Mouse (Mus musculus) mesoderm, embryonic 11.5 days (tissue): ENCODE measurements around the gene Galk1.

Experiments
- DNase-seq: peaks from one replicate; pipeline ENCODE4 v3.0.0-alpha.2; 2012; ENCODE audit warnings: low read depth, low spot score

Gene Galk1

DNA sequence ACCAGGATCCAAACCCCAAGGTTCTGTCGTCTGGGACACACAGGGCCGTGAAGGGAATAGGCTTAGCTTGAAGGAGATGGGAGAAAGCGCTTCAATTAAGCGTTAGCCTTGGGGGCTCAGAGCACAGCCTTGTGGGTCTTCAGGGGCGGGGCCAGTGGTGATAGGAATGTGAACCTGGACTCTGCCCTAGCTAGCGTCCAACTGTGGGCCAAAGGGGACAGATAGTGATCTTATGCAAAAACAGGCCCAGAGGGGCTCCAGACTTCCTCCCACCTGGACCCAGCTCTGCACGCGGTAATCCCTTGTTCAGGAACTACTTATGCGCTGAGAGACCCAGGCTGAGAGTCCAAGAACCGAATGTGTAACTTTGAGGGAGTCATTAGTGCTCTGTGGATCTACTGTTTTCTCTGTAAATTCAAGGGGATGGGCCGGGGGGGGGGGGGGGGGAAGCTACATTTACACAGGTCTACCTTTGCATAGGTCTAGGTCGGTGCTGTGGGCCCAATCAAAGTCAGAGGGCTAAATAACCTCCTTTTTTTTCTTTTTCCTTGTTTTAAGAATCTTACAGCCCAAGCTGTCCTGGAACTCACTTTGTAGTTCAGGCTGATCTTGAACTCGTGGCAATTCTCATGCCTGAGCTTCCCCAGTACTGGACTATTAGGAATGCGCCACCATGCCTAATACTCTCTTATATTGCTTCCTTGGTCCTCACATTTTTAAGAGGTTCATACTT lies 824 bp downstream of the Galk1 start:
- DNase-seq = no peak

DNA sequence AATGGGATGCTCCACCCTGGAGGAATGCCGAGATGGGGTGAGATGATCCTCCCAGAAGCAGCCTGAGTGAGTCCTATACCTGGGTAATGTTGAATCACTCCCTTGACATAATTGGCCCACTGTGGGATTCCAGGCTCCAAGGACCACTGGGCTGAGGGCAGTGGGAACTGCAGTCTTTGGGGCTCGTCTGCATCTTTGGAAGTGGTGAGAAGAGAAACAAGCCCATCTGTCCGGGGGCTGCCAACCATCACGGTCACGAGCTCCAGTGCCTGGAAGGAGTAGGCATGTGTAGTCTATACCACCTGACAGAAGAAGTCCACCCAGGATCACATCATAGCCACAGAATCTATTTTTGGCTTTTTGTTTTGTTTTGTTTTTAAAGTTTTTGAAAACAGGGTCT lies 1.6 kb downstream of the Galk1 start:
- no peak for DNase-seq

DNA sequence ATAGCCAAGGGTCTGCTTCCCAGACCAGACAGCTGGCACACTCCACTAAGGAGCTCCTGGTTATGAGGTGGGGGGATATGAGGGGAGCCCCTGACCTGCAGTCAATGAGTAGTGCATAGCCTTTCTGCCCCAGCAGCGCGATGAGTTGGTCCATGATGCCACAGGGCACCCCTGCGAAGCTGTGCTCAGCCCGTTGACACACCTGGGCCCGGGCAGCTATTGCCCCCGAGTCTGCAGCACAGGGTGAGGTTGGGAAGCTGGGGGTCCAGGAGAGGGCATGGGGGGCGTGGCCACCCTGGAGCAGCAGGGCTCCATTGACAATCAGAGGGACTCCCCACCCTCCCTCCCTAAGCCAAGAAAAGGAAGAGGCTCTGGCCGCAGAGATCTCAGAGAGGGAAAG lies 2.4 kb downstream of the Galk1 start:
- no peak for DNase-seq

DNA sequence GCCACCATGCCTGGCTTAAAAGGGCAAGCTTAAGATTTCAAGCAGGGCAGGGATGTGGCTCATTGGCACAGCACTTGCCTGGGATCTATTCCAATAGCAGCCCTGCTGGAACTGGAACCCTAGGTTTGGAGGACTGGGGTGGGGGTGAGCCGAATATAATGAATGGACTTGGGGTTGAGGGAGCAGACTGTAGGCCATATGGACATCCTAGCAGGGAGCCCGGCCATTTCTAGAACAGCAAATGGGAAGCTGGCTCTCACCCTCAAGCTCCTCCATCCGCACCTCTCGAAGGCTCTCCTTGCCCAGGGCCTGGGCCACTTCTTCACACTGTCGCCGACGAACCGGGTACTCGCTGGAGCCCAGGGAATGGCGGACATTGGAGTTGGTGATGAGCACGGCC lies 2.9 kb downstream of the Galk1 start:
- DNase-seq = no peak

DNA sequence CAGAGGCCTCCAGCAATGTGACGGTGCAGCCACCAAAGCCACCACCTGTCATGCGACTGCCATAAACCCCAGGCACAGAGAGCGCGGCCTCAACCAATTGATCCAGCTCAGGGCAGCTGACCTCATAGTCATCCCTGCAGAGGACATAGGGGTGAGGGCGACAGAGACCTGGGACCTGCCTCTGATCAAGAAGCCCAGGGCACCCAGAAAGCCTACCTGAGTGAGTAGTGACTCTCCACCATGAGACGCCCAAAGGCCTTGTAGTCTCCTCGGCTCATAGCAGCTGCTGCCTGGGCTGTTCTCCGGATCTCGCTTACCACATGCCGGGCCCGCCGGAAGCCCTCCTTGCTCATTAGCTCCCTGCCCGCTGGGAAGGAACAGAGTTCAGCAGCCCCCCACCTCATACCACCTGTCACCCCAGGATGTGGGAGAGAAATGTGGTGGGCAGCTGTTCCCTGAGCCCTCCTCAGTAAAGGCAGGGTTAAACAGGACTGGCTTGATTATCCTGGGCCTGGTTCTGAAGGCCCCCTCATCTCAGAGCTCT lies 3.6 kb downstream of the Galk1 start:
- DNase-seq = no peak

DNA sequence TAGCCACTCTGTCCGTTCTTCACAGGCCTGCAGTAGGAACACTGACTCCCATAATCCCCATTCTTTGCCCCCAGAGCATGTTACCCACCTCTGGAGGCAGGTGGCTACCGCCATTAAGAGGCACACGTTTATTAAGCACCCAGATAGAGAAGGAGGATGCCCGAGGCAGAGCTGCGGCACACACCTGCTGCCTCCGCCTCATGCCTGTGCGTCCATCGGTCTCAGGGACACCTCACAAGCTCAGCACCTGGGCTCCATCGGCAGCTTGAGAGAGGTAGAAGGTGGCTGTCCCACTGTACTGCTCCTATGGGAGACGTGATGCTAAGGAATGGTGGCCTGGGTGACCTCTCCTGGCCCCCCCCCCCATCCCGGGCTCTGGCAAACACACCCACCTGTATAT lies 4.1 kb downstream of the Galk1 start:
- DNase-seq = no peak

DNA sequence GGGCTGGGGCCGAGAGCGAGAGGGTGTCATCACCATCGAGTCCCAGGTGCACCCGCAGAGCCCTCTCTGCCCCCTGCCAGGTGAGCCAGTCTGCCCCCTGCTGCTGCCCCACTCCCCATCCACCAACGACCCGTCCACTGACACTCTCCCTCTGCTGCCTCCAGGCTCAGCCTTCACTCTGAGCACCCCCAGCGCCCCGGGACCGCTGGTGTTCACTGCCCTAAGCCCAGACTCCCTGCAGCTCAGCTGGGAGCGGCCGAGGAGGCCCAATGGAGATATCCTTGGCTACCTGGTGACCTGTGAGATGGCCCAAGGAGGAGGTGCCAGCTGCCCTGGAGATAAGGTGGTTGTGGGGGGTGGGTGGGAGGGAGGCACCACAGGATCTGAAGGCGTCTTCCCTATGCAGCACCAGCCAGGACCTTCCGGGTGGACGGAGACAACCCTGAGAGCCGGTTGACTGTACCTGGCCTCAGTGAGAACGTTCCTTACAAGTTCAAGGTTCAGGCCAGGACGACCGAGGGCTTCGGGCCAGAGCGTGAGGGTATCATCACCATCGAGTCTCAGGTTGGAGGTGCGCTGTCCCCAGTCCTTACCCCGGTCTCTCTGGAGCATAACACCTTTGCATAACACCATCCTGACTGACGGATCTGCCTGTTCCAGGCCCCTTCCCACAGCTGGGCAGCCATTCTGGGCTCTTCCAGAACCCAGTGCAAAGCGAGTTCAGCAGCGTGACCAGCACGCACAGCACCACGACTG lies 5.2 kb downstream of the Galk1 start:
- DNase-seq = no peak

DNA sequence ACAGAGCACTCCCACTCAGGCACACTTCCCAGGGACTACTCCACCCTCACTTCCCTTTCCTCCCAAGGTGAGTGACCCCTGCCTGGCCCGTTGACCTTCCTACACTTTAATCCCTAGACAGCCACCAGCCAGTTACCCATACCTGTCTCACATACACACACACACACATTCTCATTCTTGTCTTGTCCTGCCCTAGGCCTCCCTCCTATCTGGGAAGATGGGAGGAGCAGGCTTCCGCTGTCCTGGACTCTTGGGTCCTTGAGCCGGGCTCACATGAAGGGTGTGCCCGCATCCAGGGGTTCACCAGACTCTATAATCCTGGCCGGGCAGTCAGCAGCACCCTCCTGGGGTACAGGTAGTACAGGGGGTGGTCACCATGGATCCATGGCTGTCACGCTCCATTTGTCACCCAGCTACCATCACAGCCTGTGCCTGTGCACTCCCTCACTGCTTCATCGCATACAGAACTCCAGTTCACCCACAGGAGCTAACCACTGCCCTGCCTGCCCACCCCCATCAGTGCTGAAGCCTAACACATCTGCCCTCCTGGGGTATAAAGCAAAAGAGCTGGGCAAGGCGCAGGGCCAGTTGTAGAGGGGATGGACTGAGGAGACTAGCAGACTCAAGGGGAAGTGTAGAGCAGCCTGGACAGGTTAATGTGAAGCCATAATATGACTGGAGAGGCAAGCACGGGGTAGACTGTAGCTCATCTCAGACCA lies 6.7 kb downstream of the Galk1 start:
- no peak for DNase-seq

DNA sequence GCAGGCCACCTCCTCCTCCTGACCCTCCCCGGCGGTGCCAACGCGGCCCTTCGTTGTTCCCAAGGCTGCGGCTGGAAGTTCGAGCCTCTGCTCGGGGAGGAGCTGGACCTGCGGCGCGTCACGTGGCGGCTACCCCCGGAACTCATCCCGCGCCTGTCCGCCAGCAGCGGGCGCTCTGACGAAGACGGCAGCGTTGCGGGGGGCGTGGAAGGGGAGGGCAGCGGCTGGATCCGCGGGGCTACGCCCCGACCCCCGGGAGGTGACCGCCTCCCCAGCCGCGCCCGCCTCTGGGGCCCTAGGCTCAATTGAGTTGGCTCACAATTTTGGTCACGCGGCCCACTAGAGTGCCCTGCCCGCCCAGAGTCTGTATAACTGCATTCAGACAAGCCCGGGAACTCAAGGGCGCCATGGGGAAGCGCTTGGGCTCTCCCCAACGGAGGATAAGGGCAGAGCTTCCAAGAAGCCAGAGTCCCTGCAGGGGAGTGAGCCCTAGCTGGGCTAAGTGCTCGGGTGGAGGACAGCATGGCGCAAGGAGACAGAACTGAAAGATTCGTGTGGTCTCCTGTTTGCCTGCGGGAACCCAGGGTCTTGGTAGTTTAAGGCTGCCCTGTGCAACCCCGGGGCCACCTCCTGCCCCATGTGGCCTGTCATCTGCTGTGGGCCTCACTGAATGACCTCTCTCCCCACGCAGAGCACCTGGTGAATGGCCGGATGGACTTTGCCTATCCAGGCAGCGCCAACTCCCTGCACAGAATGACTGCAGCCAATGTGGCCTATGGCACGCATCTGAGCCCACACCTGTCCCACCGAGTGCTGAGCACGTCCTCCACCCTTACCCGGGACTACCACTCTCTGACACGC lies 7.4 kb downstream of the Galk1 start:
- DNase-seq = peak; percentile 74

DNA sequence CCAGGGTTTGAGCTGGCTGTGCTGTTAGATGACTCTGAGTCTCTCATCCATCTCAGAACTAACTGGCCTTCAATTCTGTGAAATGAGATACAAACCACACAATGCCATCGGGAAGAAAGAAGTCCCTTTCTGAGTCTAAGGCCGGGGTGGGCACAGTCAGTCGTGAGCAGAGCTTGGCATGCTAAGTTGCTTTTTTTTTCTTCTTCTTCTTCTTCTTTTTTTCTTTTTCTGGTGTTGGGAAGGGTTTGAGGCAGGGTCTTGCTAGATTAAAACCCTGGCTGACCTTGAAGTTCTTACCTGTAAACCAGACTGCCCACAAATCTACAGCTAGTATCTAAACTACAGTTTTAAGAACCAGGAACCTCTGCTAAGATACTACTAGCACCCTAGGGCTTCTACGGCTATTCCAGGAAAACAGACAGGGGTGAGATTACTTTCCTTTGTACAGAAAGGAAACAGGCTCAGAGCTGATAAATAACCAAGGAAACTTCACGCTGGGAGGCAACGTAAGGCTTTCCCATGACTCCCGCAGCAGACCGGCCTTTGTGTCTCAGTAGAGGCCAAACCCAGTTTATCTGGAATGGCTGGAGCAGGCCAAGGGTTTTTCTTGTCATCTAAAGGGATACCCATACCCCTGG lies 8.2 kb downstream of the Galk1 start:
- DNase-seq = no peak

DNA sequence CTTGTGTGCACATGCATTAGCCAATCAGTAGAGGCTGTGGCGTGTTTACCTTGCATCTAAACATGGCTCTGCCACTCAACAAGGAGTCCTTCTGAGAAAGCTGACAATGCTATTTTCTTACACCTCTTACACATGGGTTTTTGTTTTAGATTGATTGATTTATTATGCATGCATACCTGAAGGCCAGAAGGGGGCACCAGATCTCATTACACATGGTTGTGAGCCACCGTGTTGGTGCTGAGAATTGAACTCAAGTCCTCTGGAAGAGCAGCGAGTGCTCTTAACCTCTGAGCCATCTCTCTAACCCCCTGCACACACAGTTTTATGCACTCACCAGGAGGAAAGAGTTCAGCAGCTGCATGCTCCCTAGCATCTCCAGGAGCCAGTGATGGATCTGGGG lies 9.6 kb downstream of the Galk1 start:
- no peak for DNase-seq

DNA sequence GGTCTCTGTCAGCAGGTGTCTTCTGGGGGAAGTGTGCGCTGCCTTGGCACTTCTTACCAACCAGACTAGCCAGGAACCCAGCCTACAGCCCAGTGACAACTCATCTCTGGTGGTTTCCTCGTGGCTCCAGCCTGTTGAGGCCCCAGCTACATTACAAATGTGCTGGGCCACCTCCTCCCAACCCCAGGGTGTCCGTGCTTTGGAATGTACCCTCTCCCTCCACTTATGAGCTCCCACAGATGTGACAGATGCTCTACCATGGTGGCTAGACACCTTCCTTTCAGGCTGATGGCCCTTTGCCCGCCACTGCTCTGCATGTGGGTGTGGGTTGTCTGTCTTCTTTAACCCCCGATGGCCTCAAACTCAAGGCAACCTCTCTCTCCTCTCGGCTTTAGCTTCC lies 10.8 kb downstream of the Galk1 start:
- DNase-seq = no peak

DNA sequence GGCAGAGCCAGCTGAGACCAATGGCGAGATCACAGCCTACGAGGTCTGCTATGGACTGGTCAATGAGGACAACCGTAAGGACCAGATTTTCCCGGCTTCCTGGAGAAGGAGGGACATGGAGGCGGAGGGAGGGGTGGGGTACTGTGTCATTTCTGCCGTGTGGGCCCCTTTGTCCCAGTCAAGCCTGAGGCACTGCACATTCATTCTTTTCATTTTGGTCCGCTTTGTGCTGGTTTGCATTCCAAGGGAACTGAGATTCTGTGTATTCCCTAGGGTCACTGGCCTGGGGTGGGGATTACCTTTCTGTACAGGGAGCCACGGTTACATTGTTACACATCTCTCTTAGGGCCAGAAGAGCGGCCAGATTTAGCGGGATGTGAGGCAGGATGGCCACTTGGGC lies 11.9 kb downstream of the Galk1 start:
- DNase-seq = no peak

DNA sequence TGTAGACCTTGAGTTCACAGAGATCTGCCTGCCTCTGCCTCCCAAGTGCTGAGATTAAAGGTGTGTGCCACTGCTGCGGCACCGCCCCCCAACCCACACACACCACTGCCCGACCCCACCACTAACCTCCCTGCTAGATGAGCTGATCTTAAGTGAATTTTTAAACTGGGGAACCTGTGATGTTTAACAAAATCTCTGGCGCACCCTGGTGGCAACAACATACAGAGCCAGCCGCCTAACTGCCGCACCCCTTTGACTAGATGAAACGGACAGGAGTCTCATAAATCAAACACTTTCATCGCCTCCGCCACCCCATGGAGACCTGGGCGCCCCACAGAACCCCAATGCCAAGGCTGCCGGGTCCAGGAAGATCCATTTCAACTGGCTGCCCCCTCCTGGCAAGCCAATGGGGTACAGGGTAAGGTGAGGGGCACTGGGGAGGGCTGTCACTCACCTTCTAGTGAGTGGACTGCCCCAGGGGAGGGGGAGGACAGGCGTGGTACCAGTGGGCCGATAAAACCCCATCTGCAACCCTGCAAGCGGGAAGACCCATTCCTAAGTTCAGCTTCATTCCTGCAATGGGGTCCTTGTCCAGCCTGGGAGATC lies 12.9 kb downstream of the Galk1 start:
- DNase-seq = peak; percentile 63

DNA sequence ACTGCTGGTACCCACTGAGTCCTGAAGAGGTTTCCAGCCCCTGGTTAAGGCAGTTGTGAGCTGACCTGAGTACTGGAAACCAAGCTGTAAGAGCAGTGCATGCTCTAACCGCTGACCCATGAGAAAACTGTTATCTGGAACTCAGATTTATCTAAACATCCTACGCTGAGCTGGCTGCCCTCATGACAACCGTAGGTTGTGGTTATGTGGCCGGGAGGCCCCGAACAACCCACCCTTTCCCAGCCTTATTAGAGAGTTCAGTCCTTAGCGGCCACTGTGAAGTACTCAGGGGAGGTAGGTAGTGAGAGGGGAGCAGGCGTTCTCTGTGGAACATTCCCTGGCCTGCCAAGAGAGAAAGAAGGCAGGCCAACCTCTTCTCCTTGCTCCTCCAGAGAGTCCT lies 13.5 kb downstream of the Galk1 start:
- DNase-seq = no peak

DNA sequence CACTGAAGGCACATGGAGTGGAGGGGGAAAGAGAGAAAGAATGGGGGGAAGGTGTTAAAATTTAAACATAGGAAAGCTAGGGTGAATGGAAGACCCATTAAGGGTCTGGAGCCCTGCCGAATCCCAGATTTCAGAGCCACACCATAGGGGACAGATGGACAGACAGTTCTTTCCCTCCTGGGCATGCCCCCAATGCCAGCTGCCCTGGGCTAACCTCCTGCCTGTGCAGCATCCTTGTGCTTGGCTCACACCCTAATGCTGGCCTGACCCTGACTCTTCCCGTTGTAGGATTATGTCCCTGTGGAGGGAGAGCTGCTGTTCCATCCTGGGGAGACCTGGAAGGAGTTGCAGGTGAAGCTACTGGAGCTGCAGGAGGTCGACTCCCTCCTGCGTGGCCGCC lies 14.9 kb downstream of the Galk1 start:
- DNase-seq = no peak

DNA sequence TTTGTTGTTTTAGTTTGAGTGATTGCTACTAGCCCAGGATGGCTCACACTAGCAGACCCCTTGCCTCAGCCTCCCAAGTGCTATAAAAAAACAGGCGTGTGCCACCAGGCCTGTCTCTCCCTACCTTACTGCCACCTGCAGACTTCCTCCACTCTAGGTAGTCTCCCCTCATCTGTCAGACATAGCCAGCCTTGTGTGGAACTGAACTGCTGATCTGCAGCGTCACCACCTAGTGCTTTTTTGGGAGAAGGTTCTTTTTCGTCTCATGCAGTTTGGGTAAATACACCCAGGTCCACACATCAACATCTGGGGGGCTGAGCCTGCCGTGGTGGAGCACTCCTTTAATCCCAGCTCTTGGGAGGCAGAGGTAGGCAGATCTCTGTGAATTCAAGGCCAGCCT lies 15.5 kb downstream of the Galk1 start:
- no peak for DNase-seq

DNA sequence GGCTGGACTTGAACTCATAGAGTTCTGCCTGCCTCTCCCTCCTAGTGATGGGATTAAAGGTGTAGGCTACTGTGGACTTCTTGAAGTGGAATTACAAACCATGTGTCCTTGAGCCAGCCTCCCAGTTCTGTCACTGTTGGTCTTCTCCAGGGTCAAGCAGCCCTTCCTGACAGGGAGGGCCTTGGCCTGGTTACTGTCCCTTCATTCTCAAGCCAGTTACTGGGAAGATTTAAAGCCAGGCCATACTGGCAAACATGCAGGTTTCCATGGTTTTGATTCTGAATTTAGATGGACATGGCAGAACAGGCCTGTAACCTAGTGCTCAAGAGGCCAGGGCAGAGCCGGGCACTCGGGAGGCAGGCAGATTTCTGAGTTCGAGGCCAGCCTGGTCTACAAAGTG lies 17.3 kb downstream of the Galk1 start:
- no peak for DNase-seq

DNA sequence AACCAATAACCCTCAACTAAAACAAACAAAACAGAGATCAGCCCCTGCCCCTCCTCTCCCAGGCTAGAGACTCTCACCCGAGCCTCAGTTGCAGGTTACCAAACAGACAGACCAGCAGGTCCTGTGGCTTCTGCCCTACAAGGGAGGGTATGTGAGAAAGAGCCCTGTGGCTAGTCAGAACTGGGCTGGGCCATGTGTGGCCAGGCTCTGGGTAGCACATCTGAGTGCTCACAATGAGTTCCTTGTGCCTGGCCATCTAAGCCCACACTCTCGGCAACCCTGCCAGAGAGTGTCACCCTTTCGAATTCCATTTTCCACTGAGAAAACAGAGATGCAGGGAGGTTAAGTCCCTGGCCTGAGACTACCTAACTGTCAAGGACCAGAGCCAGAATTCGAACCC lies 20.4 kb downstream of the Galk1 start:
- DNase-seq = no peak

DNA sequence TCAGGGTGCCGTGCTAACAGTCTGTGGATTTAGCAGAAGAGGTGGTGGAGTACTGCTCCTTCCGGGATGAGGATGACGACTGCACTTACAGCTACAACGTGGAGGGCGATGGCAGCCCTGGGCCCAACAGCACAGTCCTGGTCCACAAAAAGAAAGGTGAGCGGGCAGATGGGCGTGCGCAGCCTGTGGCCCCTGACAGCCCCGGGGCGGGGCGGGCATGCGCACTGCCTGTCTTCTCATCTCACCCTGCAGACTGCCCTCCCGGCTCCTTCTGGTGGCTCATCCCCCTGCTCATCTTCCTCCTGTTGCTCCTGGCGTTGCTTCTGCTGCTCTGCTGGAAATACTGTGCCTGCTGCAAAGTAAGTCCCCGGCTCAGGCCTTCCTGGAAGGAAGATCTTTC lies 22.8 kb downstream of the Galk1 start:
- DNase-seq = no peak

DNA sequence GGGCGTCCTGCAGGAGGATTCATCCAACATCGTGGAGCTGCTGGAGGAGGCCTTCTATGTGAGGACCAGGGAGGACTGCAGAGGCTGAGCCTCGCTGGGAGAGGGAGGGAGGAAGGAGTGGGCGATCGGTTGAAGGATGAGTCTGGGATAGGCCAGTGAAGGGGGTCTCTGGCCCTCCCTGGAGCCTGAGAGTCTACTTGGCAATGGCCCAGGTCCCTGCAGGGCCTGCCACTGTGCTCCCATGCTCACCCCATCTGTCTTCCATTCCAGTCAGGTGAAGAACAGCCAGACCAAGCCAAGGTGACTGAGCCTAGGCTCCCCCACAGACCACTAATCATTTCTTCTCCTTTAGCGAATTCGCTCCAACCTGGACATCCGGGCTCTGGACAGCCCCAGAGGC lies 29.2 kb downstream of the Galk1 start:
- no peak for DNase-seq
